8 mouse cellular contexts compared by ENCODE assay signal in the genomic region with DNA sequence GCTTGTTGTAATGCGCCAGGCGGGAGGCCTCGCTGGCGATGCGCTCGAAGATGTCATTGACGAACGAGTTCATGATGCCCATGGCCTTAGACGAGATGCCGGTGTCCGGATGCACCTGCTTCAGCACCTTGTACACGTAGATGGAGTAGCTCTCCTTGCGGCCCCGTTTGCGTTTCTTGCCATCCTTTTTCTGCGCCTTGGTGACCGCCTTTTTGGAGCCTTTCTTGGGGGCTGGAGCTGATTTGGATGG. TPM values are rescaled to one million over a fixed set of nuclear protein-coding genes. Genes with fewer than 3 reads are reported as not detected.
DNase-seq lines count a peak whose midpoint lies in the region; ATAC-seq and TF ChIP-seq lines count a peak whose summit lies in the region.
"Not testable (repeated sequence)": the region's sequence is repeated elsewhere in the genome, so short reads cannot be mapped to it uniquely, and the experiment has no call there.

No protein-coding gene starts in this region.

- peaks cover 60% of the 10 kb centered on the region for H3K4me1 ChIP-seq in forebrain, embryonic 13.5 days
- H3K4me1 ChIP-seq in heart, postnatal 0 days (ENCODE audit: control insufficient read depth, insufficient read depth): peaks cover 23% of the 10 kb centered on the region
- not testable (repeated sequence) for H3K4me1 ChIP-seq in intestine, postnatal 0 days (replicated peaks; ENCODE audit: control insufficient read depth, insufficient read depth, low read length); liver, adult 2 months (ENCODE audit: control insufficient read depth, insufficient read depth, low read length)
- peaks cover 47% of the 10 kb centered on the region for H3K4me1 ChIP-seq in megakaryocyte, embryonic 14.5 days
- H3K4me1 ChIP-seq in neural tube, embryonic 15.5 days: peaks cover 52% of the 10 kb centered on the region

- WGBS in forebrain, embryonic 13.5 days: 0% methylated on average over 17 of the region's 17 CpGs
- 1% methylated on average over 17 of the region's 17 CpGs for WGBS in heart, postnatal 0 days
- under 1% methylated on average over 17 of the region's 17 CpGs for WGBS in intestine, postnatal 0 days
- WGBS in liver, adult 2 months: under 1% methylated on average over 17 of the region's 17 CpGs
- 0% methylated on average over 17 of the region's 17 CpGs for WGBS in neural tube, embryonic 15.5 days

- H3K4me2 ChIP-seq in forebrain, embryonic 13.5 days: peak overlapping the region; percentile 91
- H3K4me2 ChIP-seq in heart, postnatal 0 days (ENCODE audit: low read depth, low read length): peak overlapping the region; percentile 92
- peak overlapping the region; percentile 78 for H3K4me2 ChIP-seq in intestine, postnatal 0 days (replicated peaks; ENCODE audit: low read depth)
- peak overlapping the region; percentile 87 for H3K4me2 ChIP-seq in neural tube, embryonic 15.5 days

- TF ChIP-seq EP300 in heart, postnatal 0 days (IDR thresholded peaks at IDR 0.05; ENCODE audit: low read depth): not testable (repeated sequence)

- H3K79me2 ChIP-seq in liver, adult 2 months (ENCODE audit: control insufficient read depth, insufficient read depth, low read length): not testable (repeated sequence)

- H3K27ac ChIP-seq in forebrain, embryonic 13.5 days: peak overlapping the region; percentile 100
- H3K27ac ChIP-seq in heart, postnatal 0 days (ENCODE audit: low read depth): peak overlapping the region; percentile 97
- peak overlapping the region; percentile 94 for H3K27ac ChIP-seq in intestine, postnatal 0 days (ENCODE audit: low read depth, low read length)
- H3K27ac ChIP-seq in liver, adult 2 months (replicated peaks; ENCODE audit: insufficient read depth, low read depth, low read length): peak overlapping the region; percentile 32; the same call in 1 of the 2 replicates
- H3K27ac ChIP-seq in neural tube, embryonic 15.5 days (replicated peaks): peak overlapping the region; percentile 99

- peak; percentile 11; the same call in 1 of the 2 replicates for ATAC-seq in forebrain, embryonic 13.5 days
- not testable (repeated sequence) for ATAC-seq in heart, postnatal 0 days (ENCODE audit: insufficient read depth, low read depth); neural tube, embryonic 15.5 days (ENCODE audit: low FRiP score)
- peak; percentile 50 for ATAC-seq in intestine, postnatal 0 days

- H3K27me3 ChIP-seq in forebrain, embryonic 13.5 days; intestine, postnatal 0 days (replicated peaks; ENCODE audit: control insufficient read depth, insufficient read depth, low read length); liver, adult 2 months (ENCODE audit: control insufficient read depth, insufficient read depth, low read length); neural tube, embryonic 15.5 days (replicated peaks): not testable (repeated sequence)
- peaks cover 24% of the 10 kb centered on the region for H3K27me3 ChIP-seq in heart, postnatal 0 days (ENCODE audit: control insufficient read depth, insufficient read depth, low read length)
- peaks cover 29% of the 10 kb centered on the region for H3K27me3 ChIP-seq in megakaryocyte, embryonic 14.5 days (replicated peaks)

- TF ChIP-seq POLR2A in liver, adult 2 months (IDR thresholded peaks at IDR 0.05; ENCODE audit: extremely low read depth, insufficient read depth, low read length): not testable (repeated sequence)

- peaks cover 12% of the 10 kb centered on the region for H3K36me3 ChIP-seq in forebrain, embryonic 13.5 days (ENCODE audit: poor library complexity, severe bottlenecking)
- H3K36me3 ChIP-seq in heart, postnatal 0 days (replicated peaks; ENCODE audit: control insufficient read depth, insufficient read depth, low read length): peaks cover 18% of the 10 kb centered on the region; the same call in 1 of the 2 replicates
- not testable (repeated sequence) for H3K36me3 ChIP-seq in intestine, postnatal 0 days (ENCODE audit: control insufficient read depth, insufficient read depth); liver, adult 2 months (ENCODE audit: control insufficient read depth, insufficient read depth, low read length); neural tube, embryonic 15.5 days
- peaks cover 22% of the 10 kb centered on the region for H3K36me3 ChIP-seq in megakaryocyte, embryonic 14.5 days (replicated peaks; ENCODE audit: low read length)

- peak overlapping the region; percentile 95 for H3K4me3 ChIP-seq in forebrain, embryonic 13.5 days
- peak overlapping the region; percentile 72 for H3K4me3 ChIP-seq in heart, postnatal 0 days (ENCODE audit: low read depth, low read length)
- H3K4me3 ChIP-seq in intestine, postnatal 0 days (ENCODE audit: low read depth, low read length): peak overlapping the region; percentile 56
- H3K4me3 ChIP-seq in liver, adult 2 months (ENCODE audit: insufficient read depth, low read depth, low read length): peak overlapping the region; percentile 51
- peak overlapping the region; percentile 96 for H3K4me3 ChIP-seq in megakaryocyte, embryonic 14.5 days (replicated peaks)
- H3K4me3 ChIP-seq in neural tube, embryonic 15.5 days (replicated peaks): peak overlapping the region; percentile 75

- DNase-seq in 416B (ENCODE audit: low read depth): peak; percentile 39
- peak; percentile 85 for DNase-seq in cerebellum, adult 11 months
- not testable (repeated sequence) for DNase-seq in heart, postnatal 0 days (ENCODE audit: low spot score); liver, adult 2 months (ENCODE audit: extremely low read depth, low read depth, low spot score)

- TF ChIP-seq CTCF in heart, postnatal 0 days (IDR thresholded peaks at IDR 0.05; ENCODE audit: low read depth); intestine, postnatal 0 days (IDR thresholded peaks at IDR 0.05; ENCODE audit: low read depth); liver, adult 2 months (IDR thresholded peaks at IDR 0.05; ENCODE audit: low read depth, low read length): not testable (repeated sequence)

- peak overlapping the region; percentile 97 for H3K9ac ChIP-seq in forebrain, embryonic 13.5 days
- peak overlapping the region; percentile 59 for H3K9ac ChIP-seq in heart, postnatal 0 days (replicated peaks; ENCODE audit: low read depth, low read length)
- H3K9ac ChIP-seq in intestine, postnatal 0 days (ENCODE audit: low read depth, low read length): peak overlapping the region; percentile 38; the same call in 1 of the 2 replicates
- H3K9ac ChIP-seq in liver, adult 2 months (ENCODE audit: low read depth, low read length): peak overlapping the region; percentile 74
- peak overlapping the region; percentile 79 for H3K9ac ChIP-seq in neural tube, embryonic 15.5 days (replicated peaks)

- not testable (repeated sequence) for H3K9me3 ChIP-seq in forebrain, embryonic 13.5 days (replicated peaks); heart, postnatal 0 days (replicated peaks; ENCODE audit: control insufficient read depth, low read length); intestine, postnatal 0 days (ENCODE audit: control insufficient read depth); megakaryocyte, embryonic 14.5 days; neural tube, embryonic 15.5 days (replicated peaks)

RNA-seq across cellular contexts. Expression of a gene that starts 0.4 kb away (rescaled TPM):
- 126 and 132 TPM in 2 replicates for polyA plus RNA-seq in forebrain, embryonic 13.5 days (2015; fragmentation: Nextera tagmentation; extraction: Ambion mirVana)
- total RNA-seq in heart, postnatal 0 days (2014; rRNA removed; ENCODE audit: low replicate concordance): 90.4 and 94.8 TPM in 2 replicates
- polyA plus RNA-seq in heart, postnatal 0 days (2015; fragmentation: Nextera tagmentation; extraction: Ambion mirVana): 43.1 and 63.4 TPM in 2 replicates
- 15.8 and 16.7 TPM in 2 replicates for polyA plus RNA-seq in intestine, postnatal 0 days (2015; fragmentation: Nextera tagmentation; extraction: Ambion mirVana)
- total RNA-seq in liver, adult 2 months (2014; rRNA removed): 7.8 and 8.1 TPM in 2 replicates
- polyA plus RNA-seq in liver, adult 2 months (2012; rRNA removed): 2.0 and 2.7 TPM in 2 replicates
- polyA plus RNA-seq in megakaryocyte, embryonic 14.5 days (2012; ENCODE audit: insufficient read depth, low replicate concordance): 16.9 TPM in 1 of 2 replicates, not detected in the other
- polyA plus RNA-seq in neural tube, embryonic 15.5 days (2015; fragmentation: Nextera tagmentation; extraction: Ambion mirVana): 66.5 and 86.3 TPM in 2 replicates

RNA-seq across cellular contexts. Expression of a gene that starts 0.4 kb away (rescaled TPM):
- 0.96 and 1.3 TPM in 2 replicates for polyA plus RNA-seq in forebrain, embryonic 13.5 days (2015; fragmentation: Nextera tagmentation; extraction: Ambion mirVana)
- total RNA-seq in heart, postnatal 0 days (2014; rRNA removed; ENCODE audit: low replicate concordance): 0.62 TPM in 1 of 2 replicates, not detected in the other
- polyA plus RNA-seq in heart, postnatal 0 days (2015; fragmentation: Nextera tagmentation; extraction: Ambion mirVana): 0.26 and 0.33 TPM in 2 replicates
- polyA plus RNA-seq in intestine, postnatal 0 days (2015; fragmentation: Nextera tagmentation; extraction: Ambion mirVana): 0.08 and 0.12 TPM in 2 replicates
- total RNA-seq in liver, adult 2 months (2014; rRNA removed): under 0.01 TPM in 1 of 2 replicates, not detected in the other
- 0.04 TPM in 2 replicates for polyA plus RNA-seq in liver, adult 2 months (2012; rRNA removed)
- 11.3 and 13.8 TPM in 2 replicates for polyA plus RNA-seq in megakaryocyte, embryonic 14.5 days (2012; ENCODE audit: insufficient read depth, low replicate concordance)
- polyA plus RNA-seq in neural tube, embryonic 15.5 days (2015; fragmentation: Nextera tagmentation; extraction: Ambion mirVana): 1.1 TPM in 2 replicates

RNA-seq across cellular contexts. Expression of a gene that starts 5.4 kb away (rescaled TPM):
- polyA plus RNA-seq in forebrain, embryonic 13.5 days (2015; fragmentation: Nextera tagmentation; extraction: Ambion mirVana): 315 and 321 TPM in 2 replicates
- total RNA-seq in heart, postnatal 0 days (2014; rRNA removed; ENCODE audit: low replicate concordance): 26.3 and 44.3 TPM in 2 replicates
- polyA plus RNA-seq in heart, postnatal 0 days (2015; fragmentation: Nextera tagmentation; extraction: Ambion mirVana): 7.0 and 8.2 TPM in 2 replicates
- 6.9 and 7.8 TPM in 2 replicates for polyA plus RNA-seq in intestine, postnatal 0 days (2015; fragmentation: Nextera tagmentation; extraction: Ambion mirVana)
- total RNA-seq in liver, adult 2 months (2014; rRNA removed): 0.37 and 1.1 TPM in 2 replicates
- not detected in 2 replicates for polyA plus RNA-seq in liver, adult 2 months (2012; rRNA removed)
- 5.3 and 6.7 TPM in 2 replicates for polyA plus RNA-seq in megakaryocyte, embryonic 14.5 days (2012; ENCODE audit: insufficient read depth, low replicate concordance)
- 184 and 262 TPM in 2 replicates for polyA plus RNA-seq in neural tube, embryonic 15.5 days (2015; fragmentation: Nextera tagmentation; extraction: Ambion mirVana)

RNA-seq across cellular contexts. Expression of a gene that starts 15.4 kb away (rescaled TPM):
- 368 and 373 TPM in 2 replicates for polyA plus RNA-seq in forebrain, embryonic 13.5 days (2015; fragmentation: Nextera tagmentation; extraction: Ambion mirVana)
- 301 and 362 TPM in 2 replicates for total RNA-seq in heart, postnatal 0 days (2014; rRNA removed; ENCODE audit: low replicate concordance)
- 145 and 147 TPM in 2 replicates for polyA plus RNA-seq in heart, postnatal 0 days (2015; fragmentation: Nextera tagmentation; extraction: Ambion mirVana)
- 113 and 117 TPM in 2 replicates for polyA plus RNA-seq in intestine, postnatal 0 days (2015; fragmentation: Nextera tagmentation; extraction: Ambion mirVana)
- total RNA-seq in liver, adult 2 months (2014; rRNA removed): 63.7 and 78.6 TPM in 2 replicates
- polyA plus RNA-seq in liver, adult 2 months (2012; rRNA removed): 122 and 134 TPM in 2 replicates
- polyA plus RNA-seq in megakaryocyte, embryonic 14.5 days (2012; ENCODE audit: insufficient read depth, low replicate concordance): 271 and 450 TPM in 2 replicates
- 559 and 636 TPM in 2 replicates for polyA plus RNA-seq in neural tube, embryonic 15.5 days (2015; fragmentation: Nextera tagmentation; extraction: Ambion mirVana)

RNA-seq across cellular contexts. Expression of a gene that starts 23.8 kb away (rescaled TPM):
- 19.4 and 22.9 TPM in 2 replicates for polyA plus RNA-seq in forebrain, embryonic 13.5 days (2015; fragmentation: Nextera tagmentation; extraction: Ambion mirVana)
- 36.8 and 37.4 TPM in 2 replicates for total RNA-seq in heart, postnatal 0 days (2014; rRNA removed; ENCODE audit: low replicate concordance)
- 26.0 and 26.5 TPM in 2 replicates for polyA plus RNA-seq in heart, postnatal 0 days (2015; fragmentation: Nextera tagmentation; extraction: Ambion mirVana)
- polyA plus RNA-seq in intestine, postnatal 0 days (2015; fragmentation: Nextera tagmentation; extraction: Ambion mirVana): 8.9 and 9.7 TPM in 2 replicates
- 12.4 and 13.4 TPM in 2 replicates for total RNA-seq in liver, adult 2 months (2014; rRNA removed)
- polyA plus RNA-seq in liver, adult 2 months (2012; rRNA removed): 14.4 and 22.4 TPM in 2 replicates
- polyA plus RNA-seq in megakaryocyte, embryonic 14.5 days (2012; ENCODE audit: insufficient read depth, low replicate concordance): 12.8 and 20.1 TPM in 2 replicates
- polyA plus RNA-seq in neural tube, embryonic 15.5 days (2015; fragmentation: Nextera tagmentation; extraction: Ambion mirVana): 22.2 and 22.5 TPM in 2 replicates

Comparison
In these comparisons a context has a peak if more than half of its experiments do, and no peak if none do; other contexts are left out.
1. H3K27ac ChIP-seq: peak in every context shown above with its lines; median percentile 100 in forebrain, embryonic 13.5 days; 99 in neural tube, embryonic 15.5 days; 97 in heart, postnatal 0 days; 94 in intestine, postnatal 0 days; 32 in liver, adult 2 months.
2. H3K9ac ChIP-seq: peak in every context shown above with its lines; median percentile 97 in forebrain, embryonic 13.5 days; 79 in neural tube, embryonic 15.5 days; 74 in liver, adult 2 months; 59 in heart, postnatal 0 days; 38 in intestine, postnatal 0 days.
3. RNA of a gene that starts 5.4 kb away (polyA plus RNA-seq): 315 to 321 TPM in forebrain, embryonic 13.5 days and 184 to 262 TPM in neural tube, embryonic 15.5 days; 7.0 to 8.2 TPM in heart, postnatal 0 days, 6.9 to 7.8 TPM in intestine, postnatal 0 days, 5.3 to 6.7 TPM in megakaryocyte, embryonic 14.5 days and not detected in liver, adult 2 months; every median in the first group is over 10 times any median in the second.
4. Peak in every context shown above with its lines, with median percentiles within 50 percentile points of each other: H3K4me2 ChIP-seq and H3K4me3 ChIP-seq.